Mouse (Mus musculus): Measurements from ENCODE around the gene Adprm. TPM values are rescaled to one million over a fixed set of nuclear protein-coding genes. Genes with fewer than 3 reads are reported as not detected.

Gene Adprm
- polyA plus RNA-seq, 1 experiment from 2014 or later: 26.5 TPM

GRCm38 (mm10) chr11:67080168-67080567 is 27.8 kb upstream of the Adprm start:
- no peak overlapping the region for H3K4me3 ChIP-seq (ENCODE audit: low read depth, low read length)
- no peak for ATAC-seq
- H3K4me1 ChIP-seq (replicated peaks; ENCODE audit: control insufficient read depth, insufficient read depth, low read length): no peaks in the 10 kb centered on the region
- WGBS: 5% methylated on average over 3 of the region's 3 CpGs
- no peaks in the 10 kb centered on the region for H3K9me3 ChIP-seq (ENCODE audit: control insufficient read depth)
- peak; percentile 85 for TF ChIP-seq CTCF (IDR thresholded peaks at IDR 0.05; ENCODE audit: low read depth)
- no peak overlapping the region for H3K9ac ChIP-seq (ENCODE audit: low read depth, low read length)
- peaks cover 9% of the 10 kb centered on the region for H3K27me3 ChIP-seq (replicated peaks; ENCODE audit: control insufficient read depth, insufficient read depth, low read length)
- no peak overlapping the region for H3K4me2 ChIP-seq (replicated peaks; ENCODE audit: low read depth)
- H3K36me3 ChIP-seq (ENCODE audit: control insufficient read depth, insufficient read depth): no peaks in the 10 kb centered on the region
- no peak overlapping the region for H3K27ac ChIP-seq (ENCODE audit: low read depth, low read length)

DNA sequence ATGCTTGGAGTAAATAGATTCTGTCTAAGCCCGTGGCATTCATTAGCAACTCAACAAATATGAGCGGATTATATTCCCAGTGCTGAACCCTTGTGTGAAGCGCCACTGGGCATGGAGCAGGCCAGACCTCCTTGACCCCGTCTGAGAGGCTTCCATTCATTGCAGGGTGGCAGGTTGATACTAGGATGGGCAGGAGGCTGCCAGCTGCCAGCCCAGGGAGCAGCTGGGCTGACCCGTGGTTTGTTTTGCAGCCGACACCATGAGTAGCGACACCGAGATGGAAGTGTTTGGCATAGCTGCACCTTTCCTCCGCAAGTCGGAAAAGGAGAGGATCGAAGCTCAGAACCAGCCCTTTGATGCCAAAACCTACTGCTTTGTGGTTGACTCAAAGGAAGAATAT is 27.3 kb upstream of the Adprm start:
- no peaks in the 10 kb centered on the region for H3K36me3 ChIP-seq (ENCODE audit: control insufficient read depth, insufficient read depth)
- peaks cover 8% of the 10 kb centered on the region for H3K27me3 ChIP-seq (replicated peaks; ENCODE audit: control insufficient read depth, insufficient read depth, low read length)
- TF ChIP-seq CTCF (IDR thresholded peaks at IDR 0.05; ENCODE audit: low read depth): no peak
- H3K4me1 ChIP-seq (replicated peaks; ENCODE audit: control insufficient read depth, insufficient read depth, low read length): no peaks in the 10 kb centered on the region
- no peak overlapping the region for H3K4me3 ChIP-seq (ENCODE audit: low read depth, low read length)
- H3K9ac ChIP-seq (ENCODE audit: low read depth, low read length): no peak overlapping the region
- H3K27ac ChIP-seq (ENCODE audit: low read depth, low read length): no peak overlapping the region
- H3K4me2 ChIP-seq (replicated peaks; ENCODE audit: low read depth): no peak overlapping the region
- no peaks in the 10 kb centered on the region for H3K9me3 ChIP-seq (ENCODE audit: control insufficient read depth)
- 74% methylated on average over 11 of the region's 11 CpGs for WGBS
- no peak for ATAC-seq

DNA sequence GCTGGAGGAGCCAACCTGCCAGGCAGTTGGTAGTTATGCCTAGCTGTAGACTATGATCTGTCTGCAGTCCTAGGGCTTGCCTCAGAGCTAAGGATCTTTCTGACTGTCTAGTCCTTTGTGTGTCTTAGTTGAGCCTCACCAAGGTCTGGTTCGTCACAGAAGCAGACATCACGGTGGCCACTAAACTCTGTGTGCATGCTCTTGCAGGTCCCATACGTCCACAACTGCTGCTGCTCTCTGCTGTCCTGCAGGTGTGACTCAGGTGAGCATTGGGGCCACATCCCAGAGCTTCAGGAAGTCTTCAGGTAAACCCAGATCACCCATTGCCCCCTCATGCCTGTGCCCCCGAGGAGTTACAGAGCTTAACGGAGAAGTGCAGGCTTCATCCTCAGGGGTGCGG is 26.5 kb upstream of the Adprm start:
- H3K9me3 ChIP-seq (ENCODE audit: control insufficient read depth): no peaks in the 10 kb centered on the region
- ATAC-seq: no peak
- WGBS: 89% methylated on average over 6 of the region's 6 CpGs
- H3K36me3 ChIP-seq (ENCODE audit: control insufficient read depth, insufficient read depth): no peaks in the 10 kb centered on the region
- no peak for TF ChIP-seq CTCF (IDR thresholded peaks at IDR 0.05; ENCODE audit: low read depth)
- H3K27ac ChIP-seq (ENCODE audit: low read depth, low read length): no peak overlapping the region
- no peak overlapping the region for H3K4me3 ChIP-seq (ENCODE audit: low read depth, low read length)
- H3K27me3 ChIP-seq (replicated peaks; ENCODE audit: control insufficient read depth, insufficient read depth, low read length): peaks cover 4% of the 10 kb centered on the region
- H3K9ac ChIP-seq (ENCODE audit: low read depth, low read length): no peak overlapping the region
- H3K4me2 ChIP-seq (replicated peaks; ENCODE audit: low read depth): no peak overlapping the region
- no peaks in the 10 kb centered on the region for H3K4me1 ChIP-seq (replicated peaks; ENCODE audit: control insufficient read depth, insufficient read depth, low read length)

- no peaks in the 10 kb centered on the region for H3K4me1 ChIP-seq (replicated peaks; ENCODE audit: control insufficient read depth, insufficient read depth, low read length)
- H3K36me3 ChIP-seq (ENCODE audit: control insufficient read depth, insufficient read depth): no peaks in the 10 kb centered on the region
- no peaks in the 10 kb centered on the region for H3K27me3 ChIP-seq (replicated peaks; ENCODE audit: control insufficient read depth, insufficient read depth, low read length)
- no peak within 1 kb of the TSS for H3K27ac ChIP-seq (ENCODE audit: low read depth, low read length)
- no peak within 1 kb of the TSS for H3K9ac ChIP-seq (ENCODE audit: low read depth, low read length)
- no peaks in the 10 kb centered on the region for H3K9me3 ChIP-seq (ENCODE audit: control insufficient read depth)
- no peak within 1 kb of the TSS for H3K4me2 ChIP-seq (replicated peaks; ENCODE audit: low read depth)
- 83% methylated on average over 5 of the region's 5 CpGs for WGBS
- H3K4me3 ChIP-seq (ENCODE audit: low read depth, low read length): no peak within 1 kb of the TSS
- TF ChIP-seq CTCF (IDR thresholded peaks at IDR 0.05; ENCODE audit: low read depth): no peak
- ATAC-seq: no peak
Measured at GRCm38 (mm10) chr11:67078000-67078399, 25.6 kb upstream of the Adprm start, which contains the start of gene Myh3. Gene Myh3 (plus strand): TSS chr11:67078300.

DNA sequence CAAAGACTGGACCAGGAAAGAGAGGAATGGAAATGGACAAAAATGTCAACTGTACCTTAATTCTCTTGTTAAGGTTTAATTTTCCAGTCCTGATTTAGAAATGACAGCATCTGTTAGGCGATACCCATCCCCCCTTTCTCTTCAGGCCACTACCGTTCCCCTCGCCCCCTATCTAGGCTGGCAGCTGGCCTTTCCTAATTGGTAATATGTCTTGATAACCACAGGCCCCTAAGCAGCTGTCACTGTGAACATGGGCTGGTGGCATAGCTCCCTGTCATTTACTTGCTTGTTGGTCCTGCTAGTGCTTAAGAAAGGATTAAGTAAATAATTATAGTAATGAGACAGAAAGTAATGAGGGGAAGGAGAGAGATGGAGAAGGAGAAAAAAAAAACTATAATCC is 25.0 kb upstream of the Adprm start:
- Histone ChIP-seq H3K9ac (ENCODE audit: low read depth, low read length) (no peak overlapping the region), H3K27me3 (replicated peaks; ENCODE audit: control insufficient read depth, insufficient read depth, low read length) (no peaks in the 10 kb centered on the region), H3K4me2 (replicated peaks; ENCODE audit: low read depth) (no peak overlapping the region), H3K9me3 (ENCODE audit: control insufficient read depth) (no peaks in the 10 kb centered on the region), H3K4me3 (ENCODE audit: low read depth, low read length) (no peak overlapping the region), H3K36me3 (ENCODE audit: control insufficient read depth, insufficient read depth) (no peaks in the 10 kb centered on the region), H3K4me1 (replicated peaks; ENCODE audit: control insufficient read depth, insufficient read depth, low read length) (no peaks in the 10 kb centered on the region), H3K27ac (ENCODE audit: low read depth, low read length) (no peak overlapping the region)
- ATAC-seq: no peak
- no peak for TF ChIP-seq CTCF (IDR thresholded peaks at IDR 0.05; ENCODE audit: low read depth)
- WGBS: 64% methylated on average over 3 of the region's 3 CpGs

- Histone ChIP-seq H3K27ac (ENCODE audit: low read depth, low read length) (no peak overlapping the region), H3K27me3 (replicated peaks; ENCODE audit: control insufficient read depth, insufficient read depth, low read length) (no peaks in the 10 kb centered on the region), H3K9ac (ENCODE audit: low read depth, low read length) (no peak overlapping the region), H3K9me3 (ENCODE audit: control insufficient read depth) (no peaks in the 10 kb centered on the region), H3K4me2 (replicated peaks; ENCODE audit: low read depth) (no peak overlapping the region), H3K36me3 (ENCODE audit: control insufficient read depth, insufficient read depth) (no peaks in the 10 kb centered on the region), H3K4me3 (ENCODE audit: low read depth, low read length) (no peak overlapping the region), H3K4me1 (replicated peaks; ENCODE audit: control insufficient read depth, insufficient read depth, low read length) (no peaks in the 10 kb centered on the region)
- WGBS: 88% methylated on average over 5 of the region's 5 CpGs
- no peak for ATAC-seq
- no peak for TF ChIP-seq CTCF (IDR thresholded peaks at IDR 0.05; ENCODE audit: low read depth)
Measured at GRCm38 (mm10) chr11:67076781-67077180, 24.4 kb upstream of the Adprm start.

- no peaks in the 10 kb centered on the region for H3K4me1 ChIP-seq (replicated peaks; ENCODE audit: control insufficient read depth, insufficient read depth, low read length)
- no peak overlapping the region for H3K9ac ChIP-seq (ENCODE audit: low read depth, low read length)
- WGBS: 29% methylated on average over 3 of the region's 3 CpGs
- no peak for ATAC-seq
- no peaks in the 10 kb centered on the region for H3K27me3 ChIP-seq (replicated peaks; ENCODE audit: control insufficient read depth, insufficient read depth, low read length)
- no peaks in the 10 kb centered on the region for H3K36me3 ChIP-seq (ENCODE audit: control insufficient read depth, insufficient read depth)
- no peak overlapping the region for H3K4me2 ChIP-seq (replicated peaks; ENCODE audit: low read depth)
- no peak overlapping the region for H3K27ac ChIP-seq (ENCODE audit: low read depth, low read length)
- H3K9me3 ChIP-seq (ENCODE audit: control insufficient read depth): no peaks in the 10 kb centered on the region
- no peak overlapping the region for H3K4me3 ChIP-seq (ENCODE audit: low read depth, low read length)
- TF ChIP-seq CTCF (IDR thresholded peaks at IDR 0.05; ENCODE audit: low read depth): no peak
Measured at GRCm38 (mm10) chr11:67075036-67075435, 22.6 kb upstream of the Adprm start.

All from intestine, postnatal 0 days (tissue).